Mouse (Mus musculus) midbrain, postnatal 0 days (tissue): ENCODE results near the gene Sncg. TPM values are rescaled to one million over a fixed set of nuclear protein-coding genes. Genes with fewer than 3 reads are reported as not detected.
"Not testable (repeated sequence)": the region's sequence is repeated elsewhere in the genome, so short reads cannot be mapped to it uniquely, and the experiment has no call there.

Experiments used
- ATAC-seq: fragments of 200-750 bp; cut with Nextera tagmentation; 2 replicates; pipeline ENCODE4 v1.8.0; 2017; ENCODE audit warnings: moderate number of reproducible peaks, mild to moderate bottlenecking, moderate TSS enrichment, moderate library complexity; ENCODE audit not compliant: low FRiP score
- DNase-seq: peaks from one replicate; pipeline ENCODE4 v3.0.0-alpha.2; 2015; ENCODE audit warnings: low spot score
- H3K27ac ChIP-seq: fragments of 300-500 bp; sonication (generic); 2 replicates; pipeline ENCODE4 v1.5.1; 2014; ENCODE audit warnings: low read depth, mild to moderate bottlenecking, low read length, mixed read lengths
- H3K27me3 ChIP-seq: fragments of 300-500 bp; sonication (generic); 2 replicates; pipeline ENCODE4 v1.6.1; 2014; ENCODE audit warnings: low read length, control low read depth, mixed read lengths; ENCODE audit not compliant: insufficient read depth
- H3K36me3 ChIP-seq: fragments of 300-500 bp; sonication (generic); 2 replicates; pipeline ENCODE4 v1.6.1; 2014; ENCODE audit warnings: low read length, control low read depth, mixed read lengths; ENCODE audit not compliant: insufficient read depth
- H3K4me1 ChIP-seq: fragments of 300-500 bp; sonication (generic); 2 replicates; pipeline ENCODE4 v1.6.1; 2014; ENCODE audit warnings: mild to moderate bottlenecking, control low read depth, antibody characterized with exemption, low read length, mixed read lengths; ENCODE audit not compliant: insufficient read depth
- H3K4me2 ChIP-seq: fragments of 300-500 bp; sonication (generic); 2 replicates; pipeline ENCODE4 v1.6.1; 2014; ENCODE audit warnings: low read depth, mild to moderate bottlenecking, low read length, mixed read lengths; ENCODE audit not compliant: poor library complexity, severe bottlenecking
- H3K4me3 ChIP-seq: fragments of 300-500 bp; sonication (generic); 2 replicates; pipeline ENCODE4 v1.5.1; 2014; ENCODE audit warnings: low read depth, mild to moderate bottlenecking, low read length, moderate library complexity
- H3K9ac ChIP-seq: fragments of 300-500 bp; sonication (generic); replicated peaks from 2 replicates; pipeline ENCODE4 v1.6.1; 2014; ENCODE audit warnings: mild to moderate bottlenecking, low read length, moderate library complexity, mixed read lengths; ENCODE audit not compliant: poor library complexity, severe bottlenecking
- H3K9me3 ChIP-seq: fragments of 300-500 bp; sonication (generic); 2 replicates; pipeline ENCODE4 v1.6.1; 2016; ENCODE audit warnings: low read length, control low read depth
- CTCF ChIP-seq: IDR thresholded peaks from 2 replicates; pipeline ENCODE4 v1.5.1; 2016; ENCODE audit warnings: antibody characterized with exemption, mild to moderate bottlenecking
- WGBS: fragments of 180-500 bp; shearing (Covaris S2); extraction: QIAGEN DNeasy Blood & Tissue Kit; methylation state at CpG from one replicate; pipeline ENCODE4 v1.1.7; 2014; 5-methylcytosine and 5-hydroxymethylcytosine counted together
- polyA plus RNA-seq: library from polyadenylated mRNA; unstranded; fragments of >200 nt; fragmentation: Nextera tagmentation; extraction: Ambion mirVana; gene quantifications from 2 replicates; pipeline ENCODE4 v1.2.1, GENCODE M21; 2015
- total RNA-seq: library from RNA; depleted of rRNA; stranded (reverse); fragments of >200 nt; gene quantifications from 2 replicates; pipeline ENCODE4 v1.2.3, GENCODE M21; 2014; rRNA removed

Gene Sncg
- total RNA-seq (14.3 and 22.3 TPM in 2 replicates), polyA plus RNA-seq (26.1 and 36.8 TPM in 2 replicates)

DNA sequence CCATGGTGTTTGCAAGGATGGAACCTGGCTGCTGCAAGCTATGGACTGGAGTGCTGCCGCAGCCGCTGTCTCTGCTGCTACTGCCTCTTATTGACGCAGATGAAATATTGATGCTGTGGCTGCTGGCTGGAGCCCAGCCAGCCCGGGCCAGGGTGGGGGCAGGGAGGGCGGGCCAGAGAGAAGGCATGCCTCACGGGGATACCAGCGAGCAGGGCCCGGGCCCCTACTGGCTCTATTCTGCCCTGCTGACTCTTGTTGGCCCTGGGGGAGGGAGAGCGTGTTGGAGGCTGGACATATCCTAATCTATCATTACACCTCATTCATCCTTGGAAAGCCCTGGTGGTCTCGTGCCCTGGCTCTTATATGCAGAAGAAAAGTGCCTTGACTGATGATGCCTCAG is at the start of gene Sncg:
TSS of gene Sncg (minus strand) at position 213 of the 400 bp plus-strand sequence.
- DNase-seq, result peak; percentile 21
- H3K9ac ChIP-seq, result no peak within 1 kb of the TSS
- no peaks in the 10 kb centered on the region for H3K9me3 ChIP-seq
- no peak within 1 kb of the TSS for H3K27ac ChIP-seq
- H3K4me3 ChIP-seq, result no peak within 1 kb of the TSS
- no peak for ATAC-seq
- no peaks in the 10 kb centered on the region for H3K36me3 ChIP-seq
- TF ChIP-seq CTCF, result no peak
- no peaks in the 10 kb centered on the region for H3K27me3 ChIP-seq
- H3K4me1 ChIP-seq, result no peaks in the 10 kb centered on the region
- WGBS, result 52% methylated on average over 10 of the region's 10 CpGs
- no peak within 1 kb of the TSS for H3K4me2 ChIP-seq

DNA sequence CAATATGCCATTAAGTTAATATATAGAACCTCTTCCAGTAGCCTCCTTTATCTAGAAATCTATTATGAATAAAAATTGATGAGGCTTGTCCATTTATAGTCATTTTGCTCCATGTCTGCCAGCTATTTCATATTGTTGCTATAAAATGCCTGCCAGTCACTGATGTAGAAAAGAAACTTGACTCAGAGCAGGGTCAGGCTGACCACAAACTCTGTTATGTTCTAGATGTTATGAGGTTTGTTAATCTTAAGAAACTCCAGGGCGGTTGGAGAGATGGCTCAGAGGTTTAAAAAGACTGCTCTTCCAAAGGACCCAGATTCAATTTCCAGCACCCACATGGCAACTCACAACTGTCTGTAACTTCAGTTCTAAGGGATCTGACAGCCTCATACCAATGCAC is 46.5 kb upstream of the Sncg start:
- Histone ChIP-seq H3K9me3 (no peaks in the 10 kb centered on the region), H3K4me3 (no peak overlapping the region), H3K27me3 (no peaks in the 10 kb centered on the region), H3K4me1 (no peaks in the 10 kb centered on the region), H3K9ac (no peak overlapping the region), H3K36me3 (peaks cover 9% of the 10 kb centered on the region), H3K27ac (no peak overlapping the region), H3K4me2 (no peak overlapping the region)
- TF ChIP-seq CTCF, result no peak
- WGBS, result 94% methylated on average over 1 of the region's 1 CpGs
- DNase-seq, result no peak
- ATAC-seq, result no peak

DNA sequence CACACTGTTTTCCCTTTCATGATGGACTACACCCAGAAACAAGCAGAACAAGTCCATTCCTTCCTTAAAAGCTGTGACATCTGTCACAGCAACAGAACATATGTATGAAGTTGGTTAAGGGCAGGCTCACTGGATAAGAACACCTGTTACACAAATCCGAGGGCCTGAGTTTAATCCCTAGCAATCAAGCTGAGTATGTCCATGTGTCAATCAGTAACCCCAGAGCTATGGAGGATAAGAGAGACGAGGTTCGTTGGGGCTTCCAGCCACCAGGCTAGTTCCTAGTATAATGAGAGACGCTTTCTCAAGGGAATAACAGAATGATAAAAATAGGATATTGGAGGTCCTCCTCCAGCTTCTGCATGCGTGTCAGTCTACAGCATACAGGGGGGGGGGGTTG is 42.9 kb upstream of the Sncg start:
- no peaks in the 10 kb centered on the region for H3K9me3 ChIP-seq
- H3K4me1 ChIP-seq, result no peaks in the 10 kb centered on the region
- no peak overlapping the region for H3K4me3 ChIP-seq
- DNase-seq (no peak), ATAC-seq (no peak)
- peaks cover 21% of the 10 kb centered on the region; the same call in 1 of the 2 replicates for H3K36me3 ChIP-seq
- WGBS, result 69% methylated on average over 5 of the region's 5 CpGs
- H3K4me2 ChIP-seq, result no peak overlapping the region
- H3K27ac ChIP-seq, result no peak overlapping the region
- H3K9ac ChIP-seq, result no peak overlapping the region
- no peak for TF ChIP-seq CTCF
- H3K27me3 ChIP-seq, result no peaks in the 10 kb centered on the region

DNA sequence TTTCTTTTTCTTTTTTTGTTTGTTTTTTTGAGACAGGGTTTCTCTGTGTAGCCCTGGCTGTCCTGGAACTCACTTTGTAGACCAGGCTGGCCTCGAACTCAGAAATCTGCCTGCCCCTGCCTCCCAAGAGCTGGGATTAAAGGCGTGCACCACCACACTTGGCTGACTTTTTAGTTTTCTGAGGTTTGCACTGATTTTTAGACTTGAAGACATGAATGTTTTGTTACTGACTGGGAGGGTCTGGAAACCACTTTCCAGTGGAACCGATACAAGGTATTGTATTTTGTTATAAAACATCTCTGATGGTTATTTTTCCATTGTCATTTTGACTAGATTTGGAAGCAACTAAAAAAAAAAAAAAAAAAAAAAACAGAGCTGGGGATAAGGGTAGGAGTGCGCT is 42.4 kb upstream of the Sncg start:
- H3K4me3 ChIP-seq, H3K27ac ChIP-seq, ATAC-seq, H3K4me1 ChIP-seq, H3K27me3 ChIP-seq, H3K4me2 ChIP-seq, H3K9me3 ChIP-seq, H3K9ac ChIP-seq, DNase-seq: not testable (repeated sequence)
- peaks cover 24% of the 10 kb centered on the region; the same call in 1 of the 2 replicates for H3K36me3 ChIP-seq
- 97% methylated on average over 4 of the region's 4 CpGs for WGBS

DNA sequence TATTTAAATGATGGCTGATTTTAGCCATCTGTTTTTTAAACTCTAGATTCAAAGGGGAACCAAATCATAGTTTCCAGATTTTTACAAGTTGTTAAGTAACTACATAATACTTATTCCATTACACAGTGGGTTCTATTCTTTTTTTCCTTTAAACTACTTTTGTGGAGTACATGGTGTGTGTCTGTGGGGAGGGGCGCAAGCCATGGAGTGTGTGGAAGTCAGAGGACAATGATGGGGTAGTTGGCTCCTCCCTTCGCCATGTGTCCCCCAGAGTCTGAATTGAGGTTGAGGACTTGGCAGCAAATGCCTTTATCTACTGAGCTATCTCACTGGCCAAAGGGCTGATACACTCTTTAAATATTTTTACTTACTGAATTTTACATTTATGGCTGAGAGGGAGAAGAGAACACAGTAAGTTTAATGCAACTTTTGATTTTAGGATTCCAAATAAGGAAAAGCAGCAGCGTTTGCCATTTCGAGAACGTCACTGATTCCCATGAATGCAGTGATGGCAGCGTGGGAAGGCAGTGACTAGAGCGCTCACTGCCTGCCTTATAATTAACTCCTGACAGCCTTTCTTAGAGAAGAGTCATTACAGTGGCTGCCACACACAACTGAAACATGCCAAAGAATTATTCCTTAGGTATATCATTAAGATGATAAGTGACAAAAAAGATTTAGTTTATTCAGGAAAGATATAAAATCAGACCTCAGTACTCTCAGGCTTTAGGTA is 37.7 kb upstream of the Sncg start:
- DNase-seq (no peak), ATAC-seq (no peak)
- H3K27me3 ChIP-seq, result no peaks in the 10 kb centered on the region
- H3K27ac ChIP-seq, result no peak overlapping the region
- no peak overlapping the region for H3K4me3 ChIP-seq
- H3K9ac ChIP-seq, result no peak overlapping the region
- peaks cover 24% of the 10 kb centered on the region; the same call in 1 of the 2 replicates for H3K36me3 ChIP-seq
- H3K4me1 ChIP-seq, result no peaks in the 10 kb centered on the region
- 92% methylated on average over 7 of the region's 7 CpGs for WGBS
- no peaks in the 10 kb centered on the region for H3K9me3 ChIP-seq
- TF ChIP-seq CTCF, result no peak
- H3K4me2 ChIP-seq, result no peak overlapping the region

DNA sequence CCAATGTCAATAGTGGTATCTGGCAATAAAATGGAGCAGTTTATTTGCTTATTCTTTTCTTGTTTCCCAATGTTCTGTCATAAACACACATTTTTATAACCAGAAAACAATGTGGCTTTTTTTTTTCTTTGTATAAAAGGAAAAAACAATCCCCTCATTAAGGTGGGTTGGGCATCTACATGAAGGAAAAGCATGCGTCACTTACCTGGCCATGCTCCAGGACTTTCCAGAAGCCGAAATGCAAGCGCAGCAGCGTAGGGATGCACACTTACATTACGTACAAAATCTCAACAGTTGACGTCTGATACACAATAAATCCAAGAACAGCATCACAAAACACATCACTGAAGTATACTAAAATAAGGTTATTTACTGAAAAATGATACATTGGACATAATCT is 36.1 kb upstream of the Sncg start:
- peaks cover 27% of the 10 kb centered on the region; the same call in 1 of the 2 replicates for H3K36me3 ChIP-seq
- no peaks in the 10 kb centered on the region for H3K4me1 ChIP-seq
- no peak overlapping the region for H3K27ac ChIP-seq
- TF ChIP-seq CTCF, result no peak
- no peak overlapping the region for H3K4me3 ChIP-seq
- no peaks in the 10 kb centered on the region for H3K9me3 ChIP-seq
- ATAC-seq (no peak), DNase-seq (no peak)
- 94% methylated on average over 6 of the region's 6 CpGs for WGBS
- H3K9ac ChIP-seq, result no peak overlapping the region
- no peaks in the 10 kb centered on the region for H3K27me3 ChIP-seq
- no peak overlapping the region for H3K4me2 ChIP-seq
